Mouse (Mus musculus) stomach, embryonic 14.5 days (tissue): ENCODE results near the gene Gm853. TPM values are rescaled to one million over a fixed set of nuclear protein-coding genes. Genes with fewer than 3 reads are reported as not detected.

ENCODE experiments used
- ATAC-seq: fragments of 200-750 bp; cut with Nextera tagmentation; 2 replicates; pipeline ENCODE4 v1.8.0; 2017; ENCODE audit warnings: low read depth, moderate TSS enrichment; ENCODE audit not compliant: insufficient number of reproducible peaks, insufficient read depth, low FRiP score
- H3K27ac ChIP-seq: fragments of 300-500 bp; sonication (generic); 2 replicates; pipeline ENCODE4 v1.5.1; 2014; ENCODE audit warnings: mild to moderate bottlenecking, low read length, moderate library complexity, mixed read lengths
- H3K27me3 ChIP-seq: fragments of 300-500 bp; sonication (generic); 2 replicates; pipeline ENCODE4 v1.6.1; 2014; ENCODE audit warnings: low read length, control low read depth, mixed read lengths; ENCODE audit not compliant: control insufficient read depth, insufficient read depth
- H3K36me3 ChIP-seq: fragments of 300-500 bp; sonication (generic); 2 replicates; pipeline ENCODE4 v1.6.1; 2014; ENCODE audit warnings: mild to moderate bottlenecking, control low read depth, low read length, moderate library complexity, mixed read lengths; ENCODE audit not compliant: control insufficient read depth, insufficient read depth
- H3K4me1 ChIP-seq: fragments of 300-500 bp; sonication (generic); 2 replicates; pipeline ENCODE4 v1.6.1; 2014; ENCODE audit warnings: low read length, control low read depth, mixed read lengths; ENCODE audit not compliant: control insufficient read depth, insufficient read depth
- H3K4me2 ChIP-seq: fragments of 300-500 bp; sonication (generic); replicated peaks from 2 replicates; pipeline ENCODE4 v1.6.1; 2014; ENCODE audit warnings: low read depth, low read length, control low read depth
- H3K4me3 ChIP-seq: fragments of 300-500 bp; sonication (generic); 2 replicates; pipeline ENCODE4 v1.5.1; 2014; ENCODE audit warnings: low read depth, low read length, control low read depth
- H3K9ac ChIP-seq: fragments of 300-500 bp; sonication (generic); replicated peaks from 2 replicates; pipeline ENCODE4 v1.6.1; 2014; ENCODE audit warnings: low read depth, mild to moderate bottlenecking, control low read depth, low read length, moderate library complexity, mixed read lengths
- H3K9me3 ChIP-seq: fragments of 300-500 bp; sonication (generic); 2 replicates; pipeline ENCODE4 v1.6.1; 2016; ENCODE audit warnings: low read depth, low read length, control low read depth; ENCODE audit not compliant: control insufficient read depth
- WGBS: fragments of 180-500 bp; shearing (Covaris S2); extraction: QIAGEN DNeasy Blood & Tissue Kit; methylation state at CpG from one replicate; pipeline ENCODE4 v1.1.7; 2014; 5-methylcytosine and 5-hydroxymethylcytosine counted together
- polyA plus RNA-seq: library from polyadenylated mRNA; unstranded; fragments of >200 nt; fragmentation: Nextera tagmentation; extraction: Ambion mirVana; gene quantifications from 2 replicates; pipeline ENCODE4 v1.2.1, GENCODE M21; 2014

The Gm853 gene
- polyA plus RNA-seq, result not detected in 2 replicates

- no peak for ATAC-seq
- 52% methylated on average over 4 of the region's 4 CpGs for WGBS
- no peak within 1 kb of the TSS for H3K4me2 ChIP-seq
- no peaks in the 10 kb centered on the region for H3K4me1 ChIP-seq
- no peak within 1 kb of the TSS for H3K27ac ChIP-seq
- H3K36me3 ChIP-seq, result no peaks in the 10 kb centered on the region
- H3K9ac ChIP-seq, result no peak within 1 kb of the TSS
- H3K27me3 ChIP-seq, result no peaks in the 10 kb centered on the region
- H3K9me3 ChIP-seq, result no peaks in the 10 kb centered on the region
- H3K4me3 ChIP-seq, result no peak within 1 kb of the TSS
These were observed at the start of gene Gm853 for GRCm38 (mm10) chr4:130222179-130222578. Gm853 (minus strand) TSS chr4:130222401.

DNA sequence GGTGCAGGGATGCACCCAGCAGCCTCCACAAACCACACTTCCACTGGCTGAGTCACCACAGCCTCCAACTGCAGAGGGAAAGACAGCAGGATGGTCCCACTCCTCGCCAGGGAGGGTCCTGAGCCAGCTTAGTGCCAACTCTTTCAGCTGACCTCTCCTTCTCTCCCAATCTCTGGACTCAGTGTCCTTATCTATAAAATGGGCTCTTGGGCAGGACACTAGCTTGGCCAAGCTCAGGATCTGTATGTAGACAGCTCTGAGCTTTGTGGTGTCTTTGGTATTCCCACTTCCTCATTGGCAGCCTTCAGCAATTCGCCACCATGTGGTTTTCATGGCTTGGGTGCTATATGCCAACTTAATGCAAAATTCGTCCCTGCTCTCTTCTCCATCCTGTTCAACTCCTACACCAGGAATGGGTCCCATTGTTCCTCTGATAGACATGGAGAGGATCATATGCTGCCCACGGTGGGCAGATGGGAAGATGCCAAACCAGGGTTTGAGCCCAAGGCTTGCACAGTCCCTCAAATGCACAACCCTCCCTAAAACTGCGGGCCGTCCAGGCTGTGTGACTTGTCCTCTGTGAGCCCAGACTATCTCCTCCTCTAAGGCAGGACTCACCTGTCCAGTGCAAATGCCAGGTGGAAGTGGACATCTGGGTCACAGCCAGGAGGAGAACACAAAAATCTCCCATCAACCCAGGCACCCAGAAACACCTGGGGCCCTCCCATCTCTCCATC, 48.6 kb upstream of the Gm853 start:
- Histone ChIP-seq H3K27ac (no peak overlapping the region), H3K4me2 (no peak overlapping the region), H3K9ac (no peak overlapping the region), H3K36me3 (no peaks in the 10 kb centered on the region), H3K4me1 (peaks cover 21% of the 10 kb centered on the region), H3K9me3 (no peaks in the 10 kb centered on the region), H3K27me3 (no peaks in the 10 kb centered on the region), H3K4me3 (no peak overlapping the region)
- WGBS, result 86% methylated on average over 6 of the region's 6 CpGs
- no peak for ATAC-seq

DNA sequence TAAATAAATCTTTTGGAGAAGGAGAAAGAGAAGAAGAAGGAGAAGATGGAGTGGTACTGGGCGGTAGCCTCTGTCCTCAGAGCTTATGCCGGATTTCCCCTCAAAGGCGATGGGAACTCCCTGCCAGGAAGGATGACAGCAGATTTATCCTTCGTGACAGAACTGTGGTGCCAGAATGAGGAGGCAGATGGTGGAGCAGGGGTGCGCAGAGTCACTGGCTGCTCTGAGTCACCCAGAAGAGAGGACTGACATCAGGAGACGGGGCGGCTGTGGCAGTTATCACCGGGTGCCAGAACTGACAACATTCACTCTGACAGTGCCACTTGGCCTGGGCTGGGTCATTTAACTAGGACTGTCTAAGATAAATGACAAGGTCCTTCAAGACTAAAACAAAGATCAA, 47.9 kb upstream of the Gm853 start:
- 84% methylated on average over 8 of the region's 8 CpGs for WGBS
- Histone ChIP-seq H3K9ac (no peak overlapping the region), H3K4me1 (peaks cover 21% of the 10 kb centered on the region), H3K9me3 (no peaks in the 10 kb centered on the region), H3K27me3 (no peaks in the 10 kb centered on the region), H3K36me3 (no peaks in the 10 kb centered on the region), H3K4me3 (no peak overlapping the region), H3K4me2 (no peak overlapping the region), H3K27ac (no peak overlapping the region)
- no peak for ATAC-seq

DNA sequence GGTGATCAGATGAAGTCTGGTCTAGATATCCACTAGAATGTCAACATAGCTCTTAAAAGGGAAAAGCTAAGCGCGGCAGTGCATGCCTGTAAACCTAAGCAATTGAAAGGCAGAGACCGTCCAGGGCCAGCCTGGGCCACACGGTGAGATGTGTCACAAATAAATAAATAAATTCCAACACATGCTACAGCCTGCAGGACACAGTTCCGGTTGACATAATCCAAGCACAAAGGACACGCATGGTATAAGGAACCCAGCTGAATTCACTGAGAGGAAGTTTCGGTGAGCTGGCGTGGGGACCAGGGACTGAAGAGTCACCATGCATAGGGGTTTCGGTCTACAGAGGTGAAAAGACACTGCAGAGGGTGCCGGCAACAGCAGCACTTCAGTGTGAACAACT, 46.5 kb upstream of the Gm853 start:
- H3K9me3 ChIP-seq, result no peaks in the 10 kb centered on the region
- peaks cover 13% of the 10 kb centered on the region for H3K4me1 ChIP-seq
- no peak for ATAC-seq
- no peak overlapping the region for H3K4me2 ChIP-seq
- H3K9ac ChIP-seq, result no peak overlapping the region
- H3K27me3 ChIP-seq, result no peaks in the 10 kb centered on the region
- no peaks in the 10 kb centered on the region for H3K36me3 ChIP-seq
- 83% methylated on average over 10 of the region's 10 CpGs for WGBS
- H3K27ac ChIP-seq, result no peak overlapping the region
- H3K4me3 ChIP-seq, result no peak overlapping the region

DNA sequence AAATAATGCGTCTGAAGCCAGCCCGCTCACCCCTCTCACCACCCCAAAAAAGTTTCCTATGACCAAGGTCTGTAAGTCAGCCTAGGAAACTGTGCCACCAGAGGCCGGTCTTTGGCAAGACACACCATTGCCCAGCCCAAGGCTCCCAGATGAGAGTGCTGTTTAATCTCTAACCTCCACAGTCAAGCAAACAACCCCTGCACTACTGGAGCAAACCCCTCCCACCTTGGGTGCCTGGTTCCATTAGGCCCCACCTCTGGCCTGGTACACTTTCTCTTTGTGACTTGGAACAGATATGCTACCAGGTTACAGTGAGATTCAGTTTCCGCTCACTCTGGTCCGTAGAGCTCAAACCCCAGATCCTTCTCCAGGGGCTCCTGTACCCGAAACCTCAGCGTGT, 44.9 kb upstream of the Gm853 start:
- no peaks in the 10 kb centered on the region for H3K27me3 ChIP-seq
- H3K9ac ChIP-seq, result no peak overlapping the region
- H3K4me2 ChIP-seq, result peak overlapping the region; percentile 25
- 66% methylated on average over 7 of the region's 7 CpGs for WGBS
- peak; percentile 76; the same call in 1 of the 2 replicates for ATAC-seq
- no peaks in the 10 kb centered on the region for H3K9me3 ChIP-seq
- peaks cover 10% of the 10 kb centered on the region for H3K4me1 ChIP-seq
- H3K27ac ChIP-seq, result peak overlapping the region; percentile 62; the same call in 1 of the 2 replicates
- no peaks in the 10 kb centered on the region for H3K36me3 ChIP-seq
- no peak overlapping the region for H3K4me3 ChIP-seq

GRCm38 (mm10) chr4:130266601-130267000, 44.4 kb upstream of the Gm853 start:
- Histone ChIP-seq H3K4me3 (no peak overlapping the region), H3K27ac (no peak overlapping the region), H3K36me3 (no peaks in the 10 kb centered on the region), H3K4me1 (peaks cover 10% of the 10 kb centered on the region), H3K27me3 (no peaks in the 10 kb centered on the region), H3K4me2 (peak overlapping the region; percentile 25), H3K9me3 (no peaks in the 10 kb centered on the region), H3K9ac (no peak overlapping the region)
- no peak for ATAC-seq
- 40% methylated on average over 9 of the region's 9 CpGs for WGBS

DNA sequence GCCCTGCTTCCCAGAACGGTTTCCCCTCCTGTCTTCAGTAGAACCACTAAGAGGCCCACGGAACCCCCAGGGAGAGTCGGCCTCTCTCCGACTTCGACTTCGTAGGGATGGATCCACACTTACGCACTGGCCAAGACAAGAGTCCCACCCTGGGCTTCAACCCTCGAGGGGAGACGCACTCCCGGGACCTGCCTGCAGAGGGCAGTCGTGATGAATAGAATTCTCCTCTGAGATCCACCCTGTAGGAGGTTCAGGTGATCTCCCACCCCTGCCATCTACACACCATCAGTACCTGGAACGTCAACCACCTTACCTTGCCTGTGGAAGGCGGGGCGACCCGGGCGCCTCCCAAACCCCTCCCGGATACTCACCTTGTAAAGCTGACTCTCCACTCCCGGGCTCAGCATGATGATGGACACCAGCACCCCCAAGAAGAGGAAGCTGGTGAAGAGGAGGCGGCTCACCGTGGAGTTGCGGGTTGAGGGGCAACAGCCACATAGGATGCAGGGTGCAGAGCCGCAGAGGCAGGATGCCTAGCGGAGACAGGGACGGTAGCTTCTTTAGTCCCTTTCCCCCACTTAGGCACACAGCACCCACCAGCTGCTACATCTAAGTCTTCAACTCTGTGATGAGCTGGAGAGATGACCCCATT, 42.6 kb upstream of the Gm853 start:
- peaks cover 10% of the 10 kb centered on the region for H3K4me1 ChIP-seq
- H3K4me3 ChIP-seq, result no peak overlapping the region
- no peaks in the 10 kb centered on the region for H3K36me3 ChIP-seq
- H3K27me3 ChIP-seq, result no peaks in the 10 kb centered on the region
- H3K9me3 ChIP-seq, result no peaks in the 10 kb centered on the region
- no peak overlapping the region for H3K4me2 ChIP-seq
- no peak overlapping the region for H3K9ac ChIP-seq
- no peak for ATAC-seq
- no peak overlapping the region for H3K27ac ChIP-seq
- whole genome bisulfite sequencing, result 24% methylated on average over 24 of the region's 24 CpGs

- Histone ChIP-seq H3K4me3 (no peak overlapping the region), H3K9ac (no peak overlapping the region), H3K4me2 (no peak overlapping the region), H3K4me1 (peaks cover 10% of the 10 kb centered on the region), H3K27me3 (no peaks in the 10 kb centered on the region), H3K36me3 (no peaks in the 10 kb centered on the region), H3K27ac (no peak overlapping the region), H3K9me3 (no peaks in the 10 kb centered on the region)
- ATAC-seq, result no peak
- WGBS, result 42% methylated on average over 11 of the region's 11 CpGs
These were observed 41.9 kb upstream of the Gm853 start for GRCm38 (mm10) chr4:130264131-130264530.
